Mouse (Mus musculus): ENCODE data around the gene Flnb. TPM values are rescaled to one million over a fixed set of nuclear protein-coding genes. Genes with fewer than 3 reads are reported as not detected.

Flnb gene
- polyA plus RNA-seq (2014; fragmentation: Nextera tagmentation; extraction: Ambion mirVana): 10.9 and 12.0 TPM in 2 replicates

- WGBS: under 1% methylated on average over 49 of the region's 49 CpGs
- no peaks in the 10 kb centered on the region for H3K36me3 ChIP-seq (ENCODE audit: control insufficient read depth, insufficient read depth, low read length)
- H3K9me3 ChIP-seq (ENCODE audit: control insufficient read depth, low read length): no peaks in the 10 kb centered on the region
- H3K27me3 ChIP-seq (ENCODE audit: control insufficient read depth, insufficient read depth, low read length): no peaks in the 10 kb centered on the region
- H3K4me1 ChIP-seq (ENCODE audit: control insufficient read depth, insufficient read depth, low read length): peaks cover 10% of the 10 kb centered on the region
- DNase-seq (ENCODE audit: low spot score, missing footprints) (peak; percentile 100), ATAC-seq (ENCODE audit: low FRiP score) (peak; percentile 98)
- no peak within 1 kb of the TSS for H3K27ac ChIP-seq (ENCODE audit: low read depth, low read length)
- H3K9ac ChIP-seq (ENCODE audit: low read length): peak within 1 kb of the TSS; percentile 81
- peak within 1 kb of the TSS; percentile 98 for H3K4me2 ChIP-seq
- H3K4me3 ChIP-seq (ENCODE audit: low read depth, low read length): peak within 1 kb of the TSS; percentile 61
Observed at GRCm38 (mm10) chr14:7817770-7818462, at the start of gene Flnb. Flnb (plus strand) TSS chr14:7817957.

DNA sequence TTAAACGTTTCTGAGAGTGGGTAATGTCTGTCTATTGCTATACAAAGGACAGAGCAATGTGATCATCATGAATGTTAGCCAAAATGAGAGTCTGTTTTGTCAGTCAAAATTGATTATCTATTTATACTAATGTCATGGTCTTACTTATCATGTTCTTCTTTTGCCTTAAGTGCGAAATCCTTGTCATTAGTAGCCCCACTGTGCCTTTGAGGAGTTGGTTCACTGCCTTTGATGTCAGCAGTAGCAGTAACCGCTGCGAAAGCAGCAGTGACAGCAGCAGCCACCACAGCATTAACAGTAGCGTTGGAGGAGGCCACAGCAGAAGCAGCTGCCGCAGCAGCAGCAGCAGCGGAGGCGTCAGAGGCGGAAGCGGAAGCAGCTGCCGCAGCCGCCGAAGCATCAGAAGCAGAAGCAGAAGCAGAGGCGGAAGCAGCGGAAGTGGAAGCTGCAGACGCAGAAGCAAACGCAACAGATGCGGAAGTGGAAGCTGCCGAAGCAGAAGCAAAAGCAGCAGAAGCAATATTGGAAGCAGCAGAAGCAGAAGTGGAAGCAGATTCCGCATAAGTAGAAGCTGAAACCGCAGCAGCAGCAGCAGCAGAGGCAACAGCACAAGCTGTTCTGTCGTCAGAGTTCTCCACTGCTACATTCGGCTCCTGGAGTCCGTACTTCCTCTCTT is 43.9 kb upstream of the Flnb start:
- peak; percentile 92 for ATAC-seq (ENCODE audit: low FRiP score)

DNA sequence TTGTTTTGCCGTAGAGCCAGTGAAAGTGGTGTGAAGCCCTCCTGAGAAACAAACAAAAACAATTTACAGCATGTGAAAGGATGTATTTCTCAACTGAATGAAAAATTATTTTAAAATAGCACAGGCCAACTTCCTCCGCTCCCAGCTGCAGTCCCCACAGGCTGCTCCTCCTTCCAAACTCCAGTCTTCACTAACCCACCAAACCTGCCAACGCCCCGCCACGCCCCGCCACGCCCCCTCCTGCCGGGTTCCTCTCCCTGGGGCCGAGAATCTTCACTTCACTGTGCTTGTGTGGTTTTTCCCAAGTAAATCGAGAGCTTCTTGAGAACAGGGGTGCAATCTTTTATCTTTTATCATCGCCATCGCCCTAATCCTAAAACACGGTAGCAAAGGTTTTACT is 31.7 kb upstream of the Flnb start:
- Histone ChIP-seq H3K9ac (ENCODE audit: low read length) (no peak overlapping the region), H3K4me3 (ENCODE audit: low read depth, low read length) (no peak overlapping the region), H3K4me1 (ENCODE audit: control insufficient read depth, insufficient read depth, low read length) (no peaks in the 10 kb centered on the region), H3K9me3 (ENCODE audit: control insufficient read depth, low read length) (no peaks in the 10 kb centered on the region), H3K27me3 (ENCODE audit: control insufficient read depth, insufficient read depth, low read length) (no peaks in the 10 kb centered on the region), H3K4me2 (no peak overlapping the region), H3K36me3 (ENCODE audit: control insufficient read depth, insufficient read depth, low read length) (no peaks in the 10 kb centered on the region), H3K27ac (ENCODE audit: low read depth, low read length) (no peak overlapping the region)
- ATAC-seq (ENCODE audit: low FRiP score) (no peak), DNase-seq (ENCODE audit: low spot score, missing footprints) (no peak)
- WGBS: 61% methylated on average over 13 of the region's 13 CpGs

More for the DNA sequence above, 43.9 kb upstream of the Flnb start:
- H3K9ac ChIP-seq (ENCODE audit: low read length): peak overlapping the region; percentile 49
- 44% methylated on average over 24 of the region's 24 CpGs for WGBS
- H3K27ac ChIP-seq (ENCODE audit: low read depth, low read length): no peak overlapping the region
- H3K4me3 ChIP-seq (ENCODE audit: low read depth, low read length): peak overlapping the region; percentile 35
- no peaks in the 10 kb centered on the region for H3K4me1 ChIP-seq (ENCODE audit: control insufficient read depth, insufficient read depth, low read length)
- H3K9me3 ChIP-seq (ENCODE audit: control insufficient read depth, low read length): no peaks in the 10 kb centered on the region
- H3K36me3 ChIP-seq (ENCODE audit: control insufficient read depth, insufficient read depth, low read length): no peaks in the 10 kb centered on the region
- H3K27me3 ChIP-seq (ENCODE audit: control insufficient read depth, insufficient read depth, low read length): no peaks in the 10 kb centered on the region
- peak; percentile 91 for DNase-seq (ENCODE audit: low spot score, missing footprints)
- peak overlapping the region; percentile 46 for H3K4me2 ChIP-seq

- no peaks in the 10 kb centered on the region for H3K27me3 ChIP-seq (ENCODE audit: control insufficient read depth, insufficient read depth, low read length)
- H3K9me3 ChIP-seq (ENCODE audit: control insufficient read depth, low read length): no peaks in the 10 kb centered on the region
- H3K27ac ChIP-seq (ENCODE audit: low read depth, low read length): no peak overlapping the region
- no peak overlapping the region for H3K4me2 ChIP-seq
- WGBS: 86% methylated on average over 7 of the region's 7 CpGs
- no peak for ATAC-seq (ENCODE audit: low FRiP score)
- no peaks in the 10 kb centered on the region for H3K36me3 ChIP-seq (ENCODE audit: control insufficient read depth, insufficient read depth, low read length)
- H3K9ac ChIP-seq (ENCODE audit: low read length): no peak overlapping the region
- no peaks in the 10 kb centered on the region for H3K4me1 ChIP-seq (ENCODE audit: control insufficient read depth, insufficient read depth, low read length)
- no peak for DNase-seq (ENCODE audit: low spot score, missing footprints)
- no peak overlapping the region for H3K4me3 ChIP-seq (ENCODE audit: low read depth, low read length)
Observed at GRCm38 (mm10) chr14:7789266-7790030, 28.3 kb upstream of the Flnb start.

- peak overlapping the region; percentile 68 for H3K4me2 ChIP-seq
- ATAC-seq (ENCODE audit: low FRiP score): peak; percentile 31; the same call in 1 of the 2 replicates
- no peak overlapping the region for H3K27ac ChIP-seq (ENCODE audit: low read depth, low read length)
- H3K36me3 ChIP-seq (ENCODE audit: control insufficient read depth, insufficient read depth, low read length): no peaks in the 10 kb centered on the region
- no peaks in the 10 kb centered on the region for H3K4me1 ChIP-seq (ENCODE audit: control insufficient read depth, insufficient read depth, low read length)
- 14% methylated on average over 19 of the region's 19 CpGs for WGBS
- no peaks in the 10 kb centered on the region for H3K9me3 ChIP-seq (ENCODE audit: control insufficient read depth, low read length)
- peak overlapping the region; percentile 48 for H3K9ac ChIP-seq (ENCODE audit: low read length)
- H3K27me3 ChIP-seq (ENCODE audit: control insufficient read depth, insufficient read depth, low read length): no peaks in the 10 kb centered on the region
- DNase-seq (ENCODE audit: low spot score, missing footprints): peak; percentile 85
- H3K4me3 ChIP-seq (ENCODE audit: low read depth, low read length): peak overlapping the region; percentile 31
Observed at GRCm38 (mm10) chr14:7791061-7791531, 26.7 kb upstream of the Flnb start.

- H3K27ac ChIP-seq (ENCODE audit: low read depth, low read length): no peak within 1 kb of the TSS
- H3K9me3 ChIP-seq (ENCODE audit: control insufficient read depth, low read length): no peaks in the 10 kb centered on the region
- peak within 1 kb of the TSS; percentile 68 for H3K4me2 ChIP-seq
- no peaks in the 10 kb centered on the region for H3K36me3 ChIP-seq (ENCODE audit: control insufficient read depth, insufficient read depth, low read length)
- peak within 1 kb of the TSS; percentile 31 for H3K4me3 ChIP-seq (ENCODE audit: low read depth, low read length)
- ATAC-seq (ENCODE audit: low FRiP score) (peak; percentile 90), DNase-seq (ENCODE audit: low spot score, missing footprints) (peak; percentile 94)
- peak within 1 kb of the TSS; percentile 48 for H3K9ac ChIP-seq (ENCODE audit: low read length)
- WGBS: 2% methylated on average over 30 of the region's 30 CpGs
- no peaks in the 10 kb centered on the region for H3K27me3 ChIP-seq (ENCODE audit: control insufficient read depth, insufficient read depth, low read length)
- no peaks in the 10 kb centered on the region for H3K4me1 ChIP-seq (ENCODE audit: control insufficient read depth, insufficient read depth, low read length)
Observed at GRCm38 (mm10) chr14:7791532-7792159, 26.1 kb upstream of the Flnb start, which contains the start of gene Gm26661. Gm26661 (plus strand) TSS chr14:7791587.

GRCm38 (mm10) chr14:7795961-7796360 is 21.8 kb upstream of the Flnb start:
- 89% methylated on average over 4 of the region's 4 CpGs for WGBS
- no peaks in the 10 kb centered on the region for H3K36me3 ChIP-seq (ENCODE audit: control insufficient read depth, insufficient read depth, low read length)
- H3K27me3 ChIP-seq (ENCODE audit: control insufficient read depth, insufficient read depth, low read length): no peaks in the 10 kb centered on the region
- H3K9ac ChIP-seq (ENCODE audit: low read length): no peak overlapping the region
- no peak overlapping the region for H3K4me3 ChIP-seq (ENCODE audit: low read depth, low read length)
- H3K4me2 ChIP-seq: no peak overlapping the region
- H3K27ac ChIP-seq (ENCODE audit: low read depth, low read length): no peak overlapping the region
- ATAC-seq (ENCODE audit: low FRiP score) (no peak), DNase-seq (ENCODE audit: low spot score, missing footprints) (no peak)
- no peaks in the 10 kb centered on the region for H3K9me3 ChIP-seq (ENCODE audit: control insufficient read depth, low read length)
- H3K4me1 ChIP-seq (ENCODE audit: control insufficient read depth, insufficient read depth, low read length): no peaks in the 10 kb centered on the region

DNA sequence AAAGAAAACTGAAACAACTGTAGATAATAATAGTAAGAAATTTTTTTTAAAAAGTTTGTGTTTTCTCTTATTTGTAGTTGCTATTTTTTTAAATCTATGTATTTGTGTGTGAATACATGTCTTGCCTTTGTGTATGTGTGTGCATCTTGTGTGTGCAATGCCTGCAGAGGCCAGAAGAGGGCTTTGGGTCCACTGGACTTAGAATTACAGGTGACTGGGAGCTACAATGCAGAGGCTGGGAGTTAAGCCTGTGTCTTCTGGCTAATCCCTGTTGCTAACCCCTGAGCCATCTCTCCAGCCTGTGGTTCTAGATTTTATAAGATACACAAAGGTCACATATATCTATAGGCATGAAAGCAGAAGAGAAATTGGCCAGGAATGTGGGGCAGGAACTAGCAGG is 17.1 kb upstream of the Flnb start:
- no peak overlapping the region for H3K4me2 ChIP-seq
- H3K27me3 ChIP-seq (ENCODE audit: control insufficient read depth, insufficient read depth, low read length): no peaks in the 10 kb centered on the region
- H3K36me3 ChIP-seq (ENCODE audit: control insufficient read depth, insufficient read depth, low read length): no peaks in the 10 kb centered on the region
- no peak overlapping the region for H3K27ac ChIP-seq (ENCODE audit: low read depth, low read length)
- H3K9ac ChIP-seq (ENCODE audit: low read length): no peak overlapping the region
- no peaks in the 10 kb centered on the region for H3K9me3 ChIP-seq (ENCODE audit: control insufficient read depth, low read length)
- no peaks in the 10 kb centered on the region for H3K4me1 ChIP-seq (ENCODE audit: control insufficient read depth, insufficient read depth, low read length)
- ATAC-seq (ENCODE audit: low FRiP score) (no peak), DNase-seq (ENCODE audit: low spot score, missing footprints) (no peak)
- no peak overlapping the region for H3K4me3 ChIP-seq (ENCODE audit: low read depth, low read length)

All from midbrain, embryonic 11.5 days (tissue).